Mouse (Mus musculus): ENCODE results near the gene Imp4. TPM values are rescaled to one million over a fixed set of nuclear protein-coding genes. Genes with fewer than 3 reads are reported as not detected.

Gene Imp4
- total RNA-seq, 2 experiments from 2014 or later = 10.3 to 13.4 TPM

Small RNA genes within 50 kb of the gene (microRNA-seq; reads per million reads assigned to microRNA genes)
- not detected for gene Mir5103

Other genes with a start within 250 kb of the Imp4 start
- 10 to 100 TPM; 11.7 to 12.6 TPM for gene Ccdc115, start 179 bp upstream of the Imp4 start, total RNA-seq (2021)
- gene Ptpn18, start 19.9 kb downstream of the Imp4 start, total RNA-seq (2021) = 1 to 10 TPM; 1.4 to 1.9 TPM
- not detected for gene Prss39, start 58.6 kb downstream of the Imp4 start, total RNA-seq (2021)
- gene Cfc1, start 95.8 kb downstream of the Imp4 start, total RNA-seq (2021) = not detected
- gene Prss40, start 121.1 kb downstream of the Imp4 start, total RNA-seq (2021) = not detected
- gene Amer3, start 139.8 kb downstream of the Imp4 start, total RNA-seq (2021) = not detected

Measured in gastrocnemius, adult 18-20 months (tissue).